Mouse (Mus musculus): ENCODE measurements around the gene Lrrc27. TPM values are rescaled to one million over a fixed set of nuclear protein-coding genes. Genes with fewer than 3 reads are reported as not detected.

Gene Lrrc27
- 1 to 10 TPM in 1 of 2 experiments, not detected in 1; 1.1 TPM for total RNA-seq (2023)

DNA sequence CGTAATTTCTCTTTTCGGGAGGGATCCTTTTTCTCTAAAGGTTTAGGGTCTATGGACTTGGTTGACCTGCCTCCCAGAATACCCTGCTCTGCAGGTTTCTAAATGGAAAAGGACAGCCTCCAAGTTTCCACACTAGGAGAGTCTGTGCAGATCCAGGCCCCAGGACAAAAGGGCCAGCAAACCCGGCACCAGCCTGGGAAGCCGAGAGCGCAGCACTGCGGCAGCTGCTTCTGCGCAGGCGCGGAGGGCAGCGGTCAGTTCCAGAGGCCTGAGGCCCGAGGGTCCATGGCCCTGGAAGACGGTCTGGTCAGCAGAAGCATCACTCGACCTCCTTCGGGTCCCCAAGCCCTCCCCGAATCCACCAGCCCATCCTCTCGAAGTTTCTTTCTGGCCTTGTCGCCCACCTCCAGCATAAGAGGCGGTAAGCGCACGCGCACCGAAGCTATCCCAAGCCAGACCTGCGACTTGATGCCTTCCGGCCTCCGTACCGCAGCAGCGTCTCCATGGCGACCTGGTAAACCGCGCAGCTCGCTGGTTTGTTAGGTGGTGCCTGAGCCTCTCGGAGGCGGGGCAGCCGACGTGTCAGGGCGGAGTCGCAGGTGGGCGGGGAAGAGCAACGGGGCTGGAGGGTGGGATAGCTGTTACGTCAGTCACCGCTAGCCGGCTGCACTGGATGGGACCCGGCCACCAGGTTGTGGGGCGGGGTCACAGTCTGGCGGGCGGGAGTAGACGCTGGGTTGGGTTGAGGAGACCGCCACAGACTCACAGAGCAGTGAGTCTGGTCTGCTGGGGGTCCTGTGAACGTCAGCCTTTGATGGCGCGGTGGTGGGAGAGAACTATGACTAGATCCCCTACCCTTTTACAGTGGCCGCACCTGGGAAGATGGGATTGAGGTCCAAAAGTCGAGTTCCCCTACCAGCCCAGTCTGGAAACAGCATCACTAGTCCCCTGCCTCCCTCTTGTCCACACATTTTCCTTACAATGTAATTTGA lies at the start of gene Lrrc27, which contains the start of gene Stk32c:
Gene Lrrc27, plus strand, starts transcription at position 235 of the 992 bp plus-strand sequence.
Gene Stk32c, minus strand, starts transcription at position 554 of the 992 bp plus-strand sequence.

DNA sequence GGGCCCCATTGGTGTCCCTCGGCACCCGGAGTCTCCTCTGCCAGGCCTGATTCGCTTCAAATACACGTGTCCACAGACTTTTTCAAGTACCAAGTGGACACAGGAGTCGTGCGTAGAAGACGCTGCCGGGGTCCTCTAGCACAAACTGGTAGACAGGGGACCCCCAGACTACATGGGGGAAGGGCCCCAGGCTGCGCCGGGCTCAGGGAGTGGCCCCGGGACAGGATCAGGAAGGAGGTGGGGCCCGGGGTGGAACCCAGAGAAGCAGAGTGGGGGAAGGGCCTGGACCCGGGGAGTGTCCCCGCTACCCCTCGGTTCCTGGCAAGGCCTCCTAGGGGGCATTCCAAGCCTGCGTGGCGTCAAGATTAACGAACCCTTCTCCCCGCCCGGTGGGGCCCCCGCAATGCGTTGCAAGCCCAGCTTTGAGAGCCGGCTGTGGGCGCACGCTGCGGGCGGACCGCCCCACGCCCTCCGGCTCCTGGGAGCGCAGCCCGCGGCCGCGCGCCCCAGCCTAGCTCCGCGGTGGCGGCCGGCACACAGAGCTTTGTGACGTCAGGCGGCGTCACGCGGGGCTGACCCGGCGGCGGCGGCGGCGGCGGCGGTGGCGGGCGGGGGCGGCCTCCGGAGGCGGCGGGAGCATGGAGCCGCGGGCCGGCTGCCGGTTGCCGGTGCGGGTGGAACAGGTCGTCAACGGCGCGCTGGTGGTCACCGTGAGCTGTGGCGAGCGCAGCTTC lies 35.3 kb downstream of the Lrrc27 start, which contains the start of gene Pwwp2b:
Gene Pwwp2b, plus strand, starts transcription at position 602 of the 734 bp plus-strand sequence.

Other genes with a start within 250 kb of the Lrrc27 start
- not detected for gene Dpysl4, start 127.0 kb upstream of the Lrrc27 start, total RNA-seq (2023)
- not detected for gene Stk32c, start 319 bp downstream of the Lrrc27 start, total RNA-seq (2023)
- 1 to 10 TPM; 1.6 to 2.6 TPM for gene Pwwp2b, start 35.5 kb downstream of the Lrrc27 start, total RNA-seq (2023)
- 10 to 100 TPM; 32.1 to 35.0 TPM for gene Inpp5a, start 176.1 kb downstream of the Lrrc27 start, total RNA-seq (2023)